Mouse (Mus musculus) lung, adult 2 months (tissue): Measurements from ENCODE around the gene Gabpb1.

ENCODE experiments used
- CTCF ChIP-seq: fragments of 200-500 bp; IDR thresholded peaks from 2 replicates; pipeline ENCODE4 v1.5.1; 2011; ENCODE audit warnings: mild to moderate bottlenecking, low read length, control low read depth; ENCODE audit not compliant: insufficient read depth
- POLR2A ChIP-seq: fragments of 200-500 bp; IDR thresholded peaks from 2 replicates; pipeline ENCODE4 v1.6.1; 2011; ENCODE audit warnings: low read depth, mild to moderate bottlenecking, control low read depth, low read length, borderline replicate concordance; ENCODE audit errors: extremely low read depth

DNA sequence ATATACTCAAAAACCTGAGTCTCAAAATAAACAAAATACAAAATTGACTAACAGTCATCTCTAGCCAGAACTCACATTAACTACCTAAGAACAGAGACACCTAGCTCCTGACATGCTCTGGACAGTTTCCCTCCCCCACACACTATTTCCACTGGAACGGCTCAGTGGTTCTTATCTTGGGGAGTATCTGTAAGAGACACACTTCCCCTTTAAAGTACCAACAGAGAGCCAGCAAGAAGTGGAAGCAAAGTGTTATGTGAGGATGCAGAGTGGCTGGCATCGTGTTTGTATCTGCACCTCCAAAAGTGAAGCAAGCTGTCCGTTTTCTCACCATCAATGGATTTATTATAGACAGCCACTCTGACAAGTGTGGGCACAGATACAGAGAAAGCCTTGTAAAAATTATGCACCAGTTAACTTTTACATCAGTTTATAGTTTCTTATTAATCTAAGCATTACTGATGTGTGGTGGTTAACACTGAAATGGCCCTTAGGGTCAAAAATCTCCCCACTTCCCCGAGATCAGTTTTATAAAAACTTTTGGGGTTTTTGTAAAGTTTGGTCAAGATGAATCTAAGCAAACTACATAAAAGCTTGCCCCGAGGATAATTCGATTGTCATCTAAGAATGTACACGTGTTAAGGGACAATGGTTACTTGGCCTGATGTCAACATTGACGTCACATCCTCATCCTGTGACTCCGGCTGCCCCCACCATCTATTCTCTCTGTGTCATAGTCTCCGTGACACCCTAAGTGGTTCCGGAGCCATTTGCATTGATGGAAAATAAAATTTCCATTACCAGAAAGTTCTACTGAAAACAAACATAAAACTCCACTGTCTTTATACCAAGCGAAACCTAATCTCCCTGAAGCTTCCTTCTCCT is 40.0 kb downstream of the Gabpb1 start:
- TF ChIP-seq CTCF (no peak), POLR2A (no peak)
